Mouse (Mus musculus) left cerebral cortex, postnatal 4 days (tissue): ENCODE results near the gene Gjb4. TPM values are rescaled to one million over a fixed set of nuclear protein-coding genes. Genes with fewer than 3 reads are reported as not detected.
A peak's percentile ranks its signal among the peaks of the same experiment; 100 is the strongest.

Experiments
- DNase-seq: peaks from one replicate; pipeline ENCODE4 v3.0.0-alpha.2; 2022
- intact Hi-C: fragments of 180-260 bp; cut with DNase I; formaldehyde crosslinking; loops from one replicate; pipeline ENCODE4 v1.15.1; 2025
- total RNA-seq, 2 experiments: library from RNA; stranded (reverse); gene quantifications; 2 replicates each; pipeline ENCODE4 v1.2.3; 2021

Gene Gjb4
- total RNA-seq, 2 experiments from 2014 or later, result not detected

DNA sequence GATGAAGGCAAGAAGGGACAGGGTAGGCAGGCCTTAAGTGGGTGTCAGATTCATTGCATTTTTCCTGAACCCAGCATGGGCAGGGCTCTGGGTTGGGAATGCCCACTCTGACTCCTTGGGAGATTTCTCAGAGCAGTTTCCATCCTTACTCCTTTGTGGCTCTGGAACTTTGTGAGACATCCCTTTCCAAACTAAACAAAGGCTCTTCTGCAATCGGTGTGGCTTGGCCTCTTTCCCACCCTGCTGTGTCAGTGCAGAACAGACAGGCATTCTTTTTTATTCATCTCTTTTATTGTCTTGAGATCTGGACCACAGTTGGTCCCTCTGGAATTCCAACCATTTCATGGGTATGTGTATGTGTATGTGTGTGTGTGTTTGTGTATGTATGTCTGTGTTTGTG is 1.3 kb downstream of the Gjb4 start:
- intact Hi-C loops, result no loop called here
- no peak for DNase-seq

DNA sequence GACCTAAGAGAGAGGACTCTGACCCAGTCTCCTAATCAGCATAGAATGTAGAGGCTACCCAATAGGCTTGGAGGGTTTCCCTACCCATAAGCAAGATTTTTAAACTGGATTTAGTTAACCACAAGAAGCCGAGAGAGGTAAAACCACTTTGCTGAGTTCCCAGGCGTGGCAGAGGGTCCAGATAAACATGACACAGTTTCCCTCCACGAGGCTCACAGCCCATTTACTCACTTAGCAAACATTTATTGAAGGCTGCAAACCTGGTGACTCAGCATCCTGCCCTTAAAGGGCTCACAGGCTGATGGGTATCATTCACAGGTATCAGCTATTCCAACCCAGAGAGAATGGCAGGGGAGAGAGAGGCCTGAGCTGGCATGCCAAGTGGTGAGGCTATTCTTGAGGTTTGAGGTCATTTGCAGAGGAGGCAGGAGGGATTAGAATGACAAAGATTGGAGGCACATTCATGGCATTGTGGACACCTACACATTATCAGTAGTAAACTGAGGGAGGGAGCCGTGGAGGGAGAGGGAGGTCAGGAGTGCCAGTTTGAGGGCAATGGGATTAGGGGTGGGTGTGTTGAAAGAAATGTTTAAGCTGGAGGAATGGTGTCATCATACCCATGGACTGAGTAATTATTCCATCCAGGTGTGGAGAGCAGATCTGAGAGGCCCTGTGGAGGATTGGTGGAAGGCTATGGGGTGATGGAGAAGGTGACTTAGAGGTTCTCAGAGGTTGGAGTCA is 4.2 kb downstream of the Gjb4 start:
- no peak for DNase-seq
- intact Hi-C loops, result no loop called here

DNA sequence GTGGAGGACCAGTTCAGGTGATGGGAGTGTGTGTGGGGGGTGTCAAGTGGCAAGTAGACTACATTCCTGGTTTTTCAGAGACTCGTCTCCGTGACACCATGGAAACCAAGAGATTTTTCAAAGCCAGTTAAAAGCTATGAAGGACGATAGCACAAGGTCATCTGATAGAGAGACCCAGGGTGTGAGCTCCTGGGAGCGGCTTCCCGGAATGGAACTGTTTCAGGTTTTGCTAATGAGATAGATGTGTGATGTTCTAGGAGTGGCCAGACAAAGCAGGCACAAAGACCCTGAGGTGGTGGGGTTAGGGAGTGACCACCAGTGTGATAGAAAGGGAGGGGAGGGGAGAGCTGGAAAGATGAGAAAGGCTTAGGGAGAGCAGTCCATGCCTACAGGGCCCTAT is 8.9 kb downstream of the Gjb4 start:
- no peak for DNase-seq
- intact Hi-C loops, result no loop called here

DNA sequence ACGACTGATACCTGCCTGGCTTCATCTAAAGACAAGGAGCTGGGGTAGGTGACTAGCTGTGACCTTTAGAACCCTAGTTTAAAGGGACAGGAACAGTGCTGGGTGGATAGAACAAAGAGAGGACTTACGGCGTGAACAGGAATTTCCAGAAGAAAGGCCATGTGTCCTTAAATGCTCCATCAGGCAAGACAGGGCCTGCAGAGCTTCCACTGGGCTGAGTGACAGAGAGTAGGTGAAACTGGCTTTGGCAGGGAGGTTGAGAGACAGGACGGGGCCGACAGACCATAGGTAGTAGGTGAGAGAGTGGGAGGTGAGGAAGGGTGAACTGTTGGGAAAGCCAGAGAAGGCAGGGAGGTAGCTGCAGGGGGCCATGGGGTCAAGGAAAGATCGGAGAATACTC is 12.5 kb downstream of the Gjb4 start:
- intact Hi-C loops, result no loop called here
- DNase-seq, result no peak

DNA sequence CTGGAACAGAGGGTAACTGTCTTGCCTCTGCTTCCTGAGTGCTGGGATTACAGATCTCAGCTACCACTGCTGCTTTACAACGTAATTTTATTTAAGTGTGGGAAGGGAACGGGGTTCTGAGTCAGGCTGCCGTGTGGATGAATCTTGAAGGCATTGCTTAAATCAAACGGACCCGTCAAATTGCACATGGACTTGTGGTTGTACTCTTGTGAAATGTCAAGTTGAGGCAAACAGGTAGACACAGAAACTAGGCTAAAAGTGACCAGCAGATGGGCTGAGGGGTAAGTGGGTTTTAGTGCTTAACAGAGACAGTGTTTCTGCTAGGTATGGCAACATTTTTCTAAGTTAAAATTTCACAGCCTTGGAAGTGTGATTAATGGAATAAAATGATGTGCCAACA is 16.2 kb downstream of the Gjb4 start:
- DNase-seq, result no peak
- intact Hi-C loops, result no loop called here

DNA sequence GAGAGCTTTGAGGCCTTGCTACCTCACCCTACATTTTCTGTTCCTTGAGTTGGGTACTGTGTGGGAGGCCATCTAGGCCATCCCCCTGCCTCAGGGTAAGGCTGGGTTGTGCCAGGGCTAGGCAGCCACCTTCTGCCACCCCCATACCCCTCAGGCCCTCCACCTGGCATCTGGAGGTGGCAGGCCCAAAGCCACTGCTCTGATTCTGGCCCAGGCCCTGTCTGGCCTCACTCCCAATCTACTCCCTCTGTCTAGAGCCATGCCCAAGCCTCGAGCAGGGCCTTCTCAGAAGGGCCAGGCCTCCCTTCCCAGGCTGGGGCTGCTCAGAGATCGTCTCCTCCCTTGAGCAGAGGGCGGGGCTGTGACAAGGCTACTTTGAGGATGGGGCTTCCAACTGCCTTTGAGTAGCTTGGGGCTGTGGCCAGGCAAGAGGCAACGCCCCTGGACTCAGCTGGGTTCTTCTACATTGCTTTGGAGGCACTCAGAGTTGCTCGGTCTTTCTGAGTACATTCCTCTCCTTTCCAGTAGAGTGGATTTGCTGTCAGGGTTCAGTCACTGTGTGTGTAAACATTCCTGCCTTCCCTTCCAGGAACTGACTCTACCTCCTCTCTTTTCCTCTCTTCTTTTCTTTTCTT is 18.9 kb downstream of the Gjb4 start:
- no peak for DNase-seq
- intact Hi-C loops, result no loop called here

DNA sequence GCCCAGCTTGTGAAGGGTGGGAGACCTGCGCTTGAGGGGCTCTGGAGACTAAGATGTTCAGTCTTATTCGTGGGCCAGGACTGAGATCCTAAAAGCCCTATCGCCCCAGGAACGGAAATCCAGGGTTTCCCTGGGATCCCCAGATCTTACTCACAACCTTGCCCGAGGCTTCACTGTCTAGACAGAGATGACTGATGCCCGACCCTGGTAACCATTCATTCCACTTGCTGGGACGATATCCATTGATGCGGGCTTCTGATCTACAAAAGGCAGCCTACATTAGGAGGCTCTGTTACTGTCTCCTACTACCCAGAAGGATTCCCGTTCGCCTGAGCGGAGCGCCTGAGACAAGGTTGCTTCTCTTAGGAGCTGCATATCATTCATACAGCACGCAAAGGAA is 22.7 kb downstream of the Gjb4 start:
- no peak for DNase-seq
- intact Hi-C loops, result no loop called here

DNA sequence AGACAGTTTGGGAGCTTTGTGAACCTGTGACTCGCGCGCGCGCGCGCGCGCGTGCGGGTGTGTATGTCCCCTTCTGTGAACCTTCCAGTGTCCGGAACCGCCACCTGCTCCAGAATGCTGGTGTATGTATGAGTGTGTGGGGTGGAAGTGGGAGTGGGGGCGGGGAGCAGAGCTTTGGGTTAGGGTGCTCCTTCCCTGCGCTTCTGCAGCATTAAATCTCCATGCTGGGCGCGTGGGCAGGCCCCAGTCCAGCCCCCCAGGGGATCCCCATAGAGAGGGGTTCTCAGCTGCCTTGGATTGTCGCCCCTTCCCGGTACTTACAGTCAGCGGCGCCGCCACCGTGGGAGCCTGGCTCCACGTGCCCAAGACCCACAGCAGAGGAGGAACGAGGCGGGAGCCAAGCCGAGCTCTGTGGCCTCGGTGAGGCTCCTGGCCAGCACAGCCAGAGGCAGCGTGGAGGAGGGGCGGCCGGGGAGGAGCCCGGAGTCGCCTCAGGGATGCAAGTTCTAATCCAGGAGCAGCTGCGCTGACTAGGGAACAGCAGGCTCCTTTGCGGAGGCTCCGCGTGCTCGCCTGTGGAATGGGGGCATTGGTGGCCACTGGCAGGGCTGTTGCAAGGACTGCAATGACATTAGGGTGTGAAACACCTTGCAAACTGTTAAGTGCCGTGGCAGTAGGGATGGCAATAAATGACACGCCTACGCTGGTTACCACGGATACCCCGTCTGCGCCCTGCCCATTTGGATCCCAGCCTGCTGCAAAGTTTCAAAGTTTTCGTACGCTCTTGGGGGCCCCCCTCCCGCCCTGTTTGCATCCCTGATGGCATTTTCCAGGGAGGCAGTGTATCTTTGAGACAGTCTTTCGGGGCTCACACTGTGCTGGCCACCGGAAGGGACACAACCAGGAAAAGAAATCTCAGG is 23.4 kb downstream of the Gjb4 start, which contains the start of gene Gjb3:
Gene Gjb3 (minus strand): TSS at position 664 of the 920 bp plus-strand sequence.
- intact Hi-C loops, result no loop called here
- peak; percentile 38 for DNase-seq

DNA sequence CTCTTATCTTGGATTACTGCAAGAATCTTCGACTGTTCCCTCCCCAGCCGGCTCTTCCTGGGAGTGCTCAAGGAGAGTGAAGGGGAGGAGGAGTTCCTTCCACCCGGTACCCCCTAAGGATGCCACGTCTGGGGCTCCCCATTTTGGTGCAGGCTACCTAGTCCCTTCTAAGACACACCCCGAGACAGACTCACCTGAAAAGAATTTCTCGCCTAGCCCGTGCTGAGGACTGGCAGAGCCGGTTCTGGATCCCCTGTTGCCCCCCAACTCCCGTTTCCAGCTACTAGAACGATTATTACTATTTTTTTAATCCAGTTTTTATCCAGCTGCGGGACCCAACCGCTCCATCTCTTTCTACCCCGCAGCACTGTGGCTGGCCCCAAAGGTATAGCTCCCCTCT is 24.1 kb downstream of the Gjb4 start:
- no peak for DNase-seq
- intact Hi-C loops, result loop anchor here (10.0 kb wide), 2 partner anchors 485 to 775 kb away; partner anchors contain the start of gene Clspn

DNA sequence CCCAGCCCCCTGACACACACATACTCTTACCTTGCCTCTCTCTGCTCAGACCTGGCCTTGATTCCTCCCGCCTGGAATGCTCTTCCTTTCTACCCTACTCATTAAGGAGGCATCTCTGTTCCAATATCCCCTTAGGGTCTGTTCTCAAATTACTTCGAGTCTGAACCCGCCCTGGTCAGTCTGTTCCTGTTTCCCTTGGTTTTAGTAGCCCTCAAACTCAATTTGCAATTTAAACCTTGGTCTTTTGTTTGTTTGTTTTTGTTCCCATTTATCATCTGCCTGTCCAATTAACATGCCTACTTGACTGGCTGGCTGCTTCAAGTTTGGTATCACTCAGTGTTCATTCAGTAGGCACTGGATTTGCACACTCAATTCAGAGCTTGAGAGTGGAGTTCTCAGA is 24.8 kb downstream of the Gjb4 start:
- intact Hi-C loops, result loop anchor here (10.0 kb wide), 2 partner anchors 484 to 774 kb away; partner anchors contain the start of gene Clspn
- no peak for DNase-seq

DNA sequence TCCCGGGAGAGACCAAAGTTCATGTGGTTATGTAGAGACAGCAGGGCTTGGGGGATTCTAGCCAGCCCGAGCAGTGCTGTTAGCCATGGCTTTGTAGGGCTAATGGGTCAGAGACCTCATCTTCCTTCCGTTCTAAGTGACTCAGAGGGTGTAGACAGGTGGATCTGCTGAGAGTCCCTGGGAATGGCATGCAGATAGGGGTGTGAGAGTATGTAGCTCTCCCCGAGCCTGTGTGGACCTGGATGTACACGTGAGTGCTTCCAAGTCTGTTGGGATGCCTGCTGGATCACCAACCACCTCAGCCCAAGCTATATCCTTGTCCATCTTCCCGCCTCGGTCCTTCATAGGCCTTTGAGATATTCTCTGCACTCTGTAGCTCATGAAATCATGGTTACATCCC is 25.5 kb downstream of the Gjb4 start:
- intact Hi-C loops, result loop anchor here (10.0 kb wide), 2 partner anchors 484 to 774 kb away; partner anchors contain the start of gene Clspn
- no peak for DNase-seq

DNA sequence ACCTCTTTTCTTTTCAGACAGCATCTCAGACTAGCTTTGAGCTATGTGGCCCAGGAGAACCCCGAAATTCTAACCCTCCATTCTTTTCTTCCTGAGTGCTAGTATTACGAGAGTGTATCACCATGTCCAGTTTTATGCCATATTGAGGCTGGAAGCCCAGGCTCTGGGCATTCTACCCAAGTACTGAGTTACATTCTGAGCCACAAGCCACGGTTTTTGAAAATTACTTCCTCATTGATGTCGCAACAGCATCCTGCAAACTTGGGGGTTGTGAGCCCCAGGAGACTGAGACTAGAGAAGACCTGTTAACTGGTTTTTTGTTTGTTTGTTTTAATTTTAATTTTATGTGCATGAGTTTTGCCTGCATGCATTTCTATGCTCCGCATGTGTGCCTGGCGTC is 26.1 kb downstream of the Gjb4 start:
- intact Hi-C loops, result loop anchor here (10.0 kb wide), 2 partner anchors 483 to 773 kb away; partner anchors contain the start of gene Clspn
- DNase-seq, result no peak

DNA sequence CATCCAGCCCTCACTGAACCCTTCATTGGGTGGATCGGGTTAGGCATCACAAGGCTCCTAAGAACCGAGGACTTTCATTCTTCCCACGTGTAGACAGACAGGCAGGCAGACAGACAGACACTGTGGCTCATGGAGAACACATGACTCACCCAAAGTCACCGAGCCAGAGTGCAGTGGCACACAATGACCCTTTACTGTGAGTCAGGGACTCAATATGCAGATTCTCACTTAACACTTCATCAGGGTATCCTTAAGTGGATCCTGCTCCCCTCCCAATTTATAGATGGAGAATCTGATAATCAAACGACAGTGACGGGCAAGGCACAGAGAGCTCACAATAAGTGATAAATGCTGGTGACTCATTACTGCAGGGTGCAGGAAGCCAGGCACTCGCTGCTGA is 26.6 kb downstream of the Gjb4 start:
- intact Hi-C loops, result loop anchor here (10.0 kb wide), 2 partner anchors 482 to 772 kb away; partner anchors contain the start of gene Clspn
- DNase-seq, result no peak

DNA sequence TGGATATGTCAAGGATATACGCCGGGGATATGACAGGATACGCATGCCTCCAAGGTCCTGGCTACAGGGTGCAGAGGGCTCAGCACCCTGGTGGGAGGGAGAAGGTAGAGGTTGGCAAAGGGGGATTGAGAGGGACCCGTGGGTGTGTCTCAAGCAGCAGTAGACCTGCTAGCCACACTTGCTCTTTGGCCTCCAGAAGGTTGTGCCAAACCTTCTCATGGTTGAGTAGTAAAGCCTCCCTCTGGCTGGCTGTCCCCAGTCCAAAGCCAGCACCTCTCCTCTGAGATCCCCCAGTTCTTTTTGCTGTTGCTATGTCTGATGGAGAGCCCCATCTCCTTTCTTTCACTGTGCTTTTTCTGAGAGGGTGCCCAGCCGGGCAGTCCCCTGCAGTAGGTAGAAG is 28.6 kb downstream of the Gjb4 start:
- DNase-seq, result no peak
- intact Hi-C loops, result loop anchor here (10.0 kb wide), 2 partner anchors 480 to 770 kb away; partner anchors contain the start of gene Clspn

DNA sequence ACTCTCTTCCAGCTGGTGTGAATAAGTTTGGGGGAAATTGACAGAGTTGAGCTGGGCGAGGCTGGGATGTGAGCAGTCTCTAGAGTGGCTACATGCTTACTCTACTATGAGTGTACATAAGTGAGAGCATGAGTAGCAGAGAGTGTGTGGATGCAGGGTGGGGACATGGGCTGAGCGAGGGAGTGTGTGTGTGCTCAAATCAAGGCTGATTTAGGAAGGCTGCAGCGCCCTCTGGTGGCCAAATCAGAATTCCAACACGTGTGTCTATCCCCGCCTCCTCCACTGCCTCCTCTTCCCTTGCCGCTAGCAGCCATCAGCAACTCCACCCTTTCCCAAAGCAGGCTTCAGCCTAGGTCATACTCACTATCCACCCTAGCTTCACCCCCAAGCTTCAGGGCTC is 29.1 kb downstream of the Gjb4 start:
- peak; percentile 88 for DNase-seq
- intact Hi-C loops, result loop anchor here (10.0 kb wide), 2 partner anchors 480 to 770 kb away; partner anchors contain the start of gene Clspn

DNA sequence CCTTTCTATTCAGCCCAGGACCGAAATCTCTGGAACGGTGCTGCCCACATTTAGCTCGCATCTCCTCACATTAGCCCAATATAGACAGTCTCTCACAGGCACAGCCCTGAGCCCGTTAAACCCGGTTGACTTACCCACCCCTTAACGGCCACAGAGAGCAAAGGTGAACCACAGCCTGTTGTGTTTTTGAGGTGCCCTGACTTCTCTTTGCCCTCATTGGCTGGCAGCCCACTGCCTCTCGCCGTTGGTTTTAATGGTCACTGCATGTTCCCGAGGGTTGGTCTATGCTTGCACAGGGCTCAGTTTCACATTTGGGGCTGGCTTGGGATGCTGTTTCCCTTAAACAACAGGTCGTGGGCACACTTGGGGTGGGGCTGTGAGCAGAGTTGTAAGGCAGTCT is 29.6 kb downstream of the Gjb4 start:
- DNase-seq, result no peak
- intact Hi-C loops, result loop anchor here (10.0 kb wide), 2 partner anchors 479 to 769 kb away; partner anchors contain the start of gene Clspn

DNA sequence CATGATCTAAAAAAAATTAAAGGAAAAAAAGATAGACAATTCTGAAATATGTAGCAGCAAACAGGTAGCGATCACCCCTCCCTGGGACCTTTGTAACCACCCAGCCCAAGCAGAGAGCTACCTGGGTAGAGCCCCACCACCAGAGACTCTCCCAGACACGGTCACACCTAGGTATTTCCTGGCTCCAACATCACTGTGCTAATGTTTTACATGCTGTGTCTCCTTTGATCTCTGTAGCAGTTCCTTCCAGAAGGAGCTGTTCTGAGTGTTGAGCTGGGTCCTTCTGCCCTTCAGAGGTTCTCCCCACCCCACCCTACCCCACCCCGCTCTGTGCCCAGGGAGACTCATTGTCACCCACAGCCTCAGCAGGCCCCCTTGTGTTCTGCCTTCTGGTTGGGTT is 30.2 kb downstream of the Gjb4 start:
- intact Hi-C loops, result loop anchor here (10.0 kb wide), 2 partner anchors 479 to 769 kb away; partner anchors contain the start of gene Clspn
- DNase-seq, result no peak

DNA sequence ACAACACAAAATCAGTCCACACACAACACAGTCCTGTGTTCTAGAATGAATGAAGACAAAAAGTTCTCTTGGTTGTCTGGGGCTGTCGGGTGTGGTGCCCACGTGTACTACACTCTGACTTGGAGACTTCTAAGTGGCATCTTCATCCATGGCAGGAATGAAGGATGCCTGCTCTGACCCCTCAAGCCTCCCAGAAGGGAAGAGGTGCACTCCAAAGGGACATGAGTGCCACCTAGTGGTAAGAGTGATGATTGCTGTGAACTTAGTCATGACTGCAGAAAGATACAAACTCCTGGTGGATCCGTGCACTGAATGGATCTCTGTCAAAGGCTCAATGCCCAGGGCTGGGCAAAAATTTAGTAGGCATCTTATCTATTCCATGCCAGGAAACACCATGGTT is 34.3 kb downstream of the Gjb4 start:
- peak; percentile 65 for DNase-seq
- intact Hi-C loops, result loop anchor here (10.0 kb wide), 3 partner anchors 265 to 765 kb away; partner anchors contain the start of gene Clspn

DNA sequence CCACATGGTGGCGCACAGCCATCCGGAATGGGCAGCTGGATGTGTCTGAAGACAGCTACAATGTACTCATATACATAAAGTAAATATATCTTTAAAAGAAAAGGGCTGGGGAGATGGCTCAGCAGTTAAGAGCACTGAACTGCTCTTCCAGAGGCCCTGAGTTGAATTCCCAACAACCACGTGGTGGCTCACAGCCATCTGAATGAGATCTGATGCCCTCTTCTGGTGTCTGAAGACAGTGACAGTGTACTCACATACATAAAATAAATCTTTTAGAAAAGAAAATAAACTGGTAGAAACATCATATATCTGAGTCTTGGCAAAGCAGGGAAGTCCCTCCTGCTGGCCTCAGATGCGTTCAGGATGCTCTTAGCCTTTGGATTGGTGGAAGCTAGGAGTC is 36.7 kb downstream of the Gjb4 start:
- DNase-seq, result no peak
- intact Hi-C loops, result loop anchor here (10.0 kb wide), 1 partner anchor 262 kb away; no protein-coding TSS in a partner anchor

DNA sequence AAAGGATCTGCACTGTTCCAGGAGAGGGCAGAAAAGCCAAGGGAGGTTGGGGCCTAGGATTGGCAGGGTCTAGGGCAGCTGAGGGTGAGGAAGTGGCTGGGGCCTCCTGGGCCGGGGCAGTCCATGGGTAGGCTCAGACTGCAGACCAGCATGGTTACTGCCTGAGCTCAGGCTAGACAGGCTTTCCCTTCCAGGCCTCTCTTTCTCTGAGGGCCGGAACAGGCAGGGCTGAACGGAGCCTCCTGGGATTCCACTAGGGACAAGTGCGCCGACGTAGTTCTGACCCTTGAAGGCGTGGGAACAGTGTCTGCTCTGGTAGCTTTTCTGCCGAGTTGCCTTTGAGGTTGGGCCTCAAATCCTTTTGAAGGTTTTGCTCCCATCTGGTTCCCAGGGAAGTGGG is 38.1 kb downstream of the Gjb4 start:
- intact Hi-C loops, result loop anchor here (10.0 kb wide), 1 partner anchor 261 kb away; no protein-coding TSS in a partner anchor
- no peak for DNase-seq
